Mouse (Mus musculus) erythroblast, embryonic 14.5 days (primary cell): Measurements from ENCODE around the gene Prdm1.

Experiments
- GATA1 ChIP-seq: IDR thresholded peaks from 2 replicates; pipeline ENCODE4 v1.6.1; 2012; ENCODE audit warnings: low read length, inconsistent platforms, mixed read lengths
- TAL1 ChIP-seq: IDR thresholded peaks from 3 replicates; pipeline ENCODE4 v1.6.1; 2012; ENCODE audit warnings: low read length, inconsistent platforms, mixed read lengths

DNA sequence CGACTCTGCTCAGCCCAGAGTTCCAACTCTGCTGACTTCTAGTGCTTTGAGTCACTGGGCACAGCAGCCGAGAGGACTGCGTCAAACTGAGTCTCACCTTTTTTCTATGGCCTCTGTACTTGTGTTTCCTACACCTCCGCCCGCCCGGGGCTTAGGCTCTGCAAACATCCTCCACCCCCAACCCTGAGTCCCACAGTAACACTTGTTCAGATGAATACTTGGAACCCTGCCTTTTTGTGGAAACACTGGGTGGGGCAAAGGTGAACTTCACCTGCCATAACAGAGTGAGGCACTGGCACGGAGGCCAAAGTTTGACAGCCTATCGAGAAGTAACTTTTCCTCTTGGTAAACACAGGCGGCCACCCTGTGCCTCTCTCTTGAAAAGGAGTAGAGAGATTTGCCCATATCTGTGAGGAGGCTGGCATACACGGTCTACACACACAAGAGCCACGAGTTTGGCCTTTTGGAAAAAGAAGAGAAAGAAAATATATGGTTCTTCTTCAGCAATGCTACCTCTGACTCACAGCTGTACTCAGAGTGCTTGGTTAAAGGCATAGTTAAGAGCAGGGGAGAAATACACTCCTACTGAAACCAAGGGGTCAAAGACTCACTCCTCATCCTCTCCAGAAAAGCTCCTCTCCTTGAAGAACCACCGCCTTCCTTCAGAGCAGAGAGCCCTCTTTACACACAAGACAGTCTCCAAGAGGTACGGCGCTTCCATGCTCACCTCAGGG is 80.7 kb downstream of the Prdm1 start:
- TF ChIP-seq GATA1 (no peak), TAL1 (no peak)
